Mouse (Mus musculus): ENCODE results near the gene Ctf2. TPM values are rescaled to one million over a fixed set of nuclear protein-coding genes. Genes with fewer than 3 reads are reported as not detected.
"Not testable (repeated sequence)": the region's sequence is repeated elsewhere in the genome, so short reads cannot be mapped to it uniquely, and the experiment has no call there.

Gene Ctf2
- total RNA-seq (2021) = not detected
- long read RNA-seq, experiment 1 = 0 reads
- long read RNA-seq, experiment 2 = 0 reads

- not testable (repeated sequence) for DNase-seq
Measured at GRCm38 (mm10) chr7:127732066-127732465, at the start of gene Ctf2. Gene Ctf2 (minus strand): TSS chr7:127732166.

GRCm38 (mm10) chr7:127778350-127778749 is 46.4 kb upstream of the Ctf2 start:
- no peak for DNase-seq

GRCm38 (mm10) chr7:127777474-127778266 is 45.7 kb upstream of the Ctf2 start:
- peak; percentile 69 to 82 for DNase-seq

- peak; percentile 98 for DNase-seq
Measured at GRCm38 (mm10) chr7:127776878-127777473, 45.0 kb upstream of the Ctf2 start.

- DNase-seq = peak; percentile 91 to 93
Measured at GRCm38 (mm10) chr7:127776426-127776825, 44.5 kb upstream of the Ctf2 start, which contains the start of gene Setd1a. Gene Setd1a (plus strand): TSS chr7:127776670.

- DNase-seq = not testable (repeated sequence)
Measured at GRCm38 (mm10) chr7:127775837-127776236, 43.9 kb upstream of the Ctf2 start.

GRCm38 (mm10) chr7:127773664-127774384 is 41.9 kb upstream of the Ctf2 start:
- peak; percentile 79 to 88 for DNase-seq

GRCm38 (mm10) chr7:127772557-127772956 is 40.6 kb upstream of the Ctf2 start:
- no peak for DNase-seq

GRCm38 (mm10) chr7:127772080-127772479 is 40.1 kb upstream of the Ctf2 start:
- DNase-seq = peak in 1 of 2 experiments; percentile 27

- DNase-seq = no peak
Measured at GRCm38 (mm10) chr7:127771262-127771661, 39.3 kb upstream of the Ctf2 start.

- no peak for DNase-seq
Measured at GRCm38 (mm10) chr7:127770039-127770905, 38.3 kb upstream of the Ctf2 start.

GRCm38 (mm10) chr7:127769651-127770038 is 37.7 kb upstream of the Ctf2 start, which contains the start of gene Orai3:
Gene Orai3 (plus strand): TSS chr7:127769815.
- DNase-seq = peak; percentile 94 to 96

- DNase-seq = peak; percentile 92 to 95
Measured at GRCm38 (mm10) chr7:127768997-127769593, 37.1 kb upstream of the Ctf2 start.

- peak in 1 of 2 experiments; percentile 29 for DNase-seq
Measured at GRCm38 (mm10) chr7:127768346-127768996, 36.5 kb upstream of the Ctf2 start.

- no peak for DNase-seq
Measured at GRCm38 (mm10) chr7:127767671-127768345, 35.8 kb upstream of the Ctf2 start.

- no peak for DNase-seq
Measured at GRCm38 (mm10) chr7:127766851-127767609, 35.1 kb upstream of the Ctf2 start.

GRCm38 (mm10) chr7:127765756-127766155 is 33.8 kb upstream of the Ctf2 start:
- no peak for DNase-seq

- DNase-seq = no peak
Measured at GRCm38 (mm10) chr7:127763642-127764041, 31.7 kb upstream of the Ctf2 start.

GRCm38 (mm10) chr7:127761026-127761425 is 29.1 kb upstream of the Ctf2 start:
- DNase-seq = peak; percentile 72 to 83

All from adrenal gland, postnatal 36 days (tissue).